Comparison of ENCODE assay signal across 10 mouse cellular contexts in genomic region chr4:140030415-140030814, GRCm38 (mm10).
DNase-seq lines count a peak whose midpoint lies in the region; ATAC-seq lines count a peak whose summit lies in the region.
"Had no signal": no experiment of that assay in that cellular context is flagged by ENCODE, and none has a peak within 500 bp of the region (broad histone marks: within the 10 kb centered on the region; RNA-seq: fewer than 3 reads in every experiment).

No protein-coding gene starts in this region.

- peaks cover 22% of the 10 kb centered on the region for H3K4me1 ChIP-seq in forebrain, embryonic 13.5 days
- H3K4me1 ChIP-seq in limb, embryonic 11.5 days (ENCODE audit: control insufficient read depth, insufficient read depth, low read length): peaks cover 6% of the 10 kb centered on the region; the same call in 1 of the 2 replicates
- H3K4me1 ChIP-seq: liver, embryonic 13.5 days had no signal

- no peaks in the 10 kb centered on the region for H3K27me3 ChIP-seq in forebrain, embryonic 13.5 days
- no peaks in the 10 kb centered on the region for H3K27me3 ChIP-seq in limb, embryonic 11.5 days (ENCODE audit: control insufficient read depth, insufficient read depth, low read length)
- H3K27me3 ChIP-seq: liver, embryonic 13.5 days had no signal

- no peak overlapping the region for H3K4me2 ChIP-seq in forebrain, embryonic 13.5 days
- H3K4me2 ChIP-seq in limb, embryonic 11.5 days (ENCODE audit: low read depth, severe bottlenecking): no peak overlapping the region
- H3K4me2 ChIP-seq: liver, embryonic 13.5 days had no signal

- no peaks in the 10 kb centered on the region for H3K9me3 ChIP-seq in forebrain, embryonic 13.5 days (replicated peaks)
- no peaks in the 10 kb centered on the region for H3K9me3 ChIP-seq in limb, embryonic 11.5 days (ENCODE audit: control insufficient read depth, low read length)
- H3K9me3 ChIP-seq: liver, embryonic 13.5 days had no signal

- peak; percentile 55 for DNase-seq in gastrocnemius, postnatal 10 days
- DNase-seq in gastrocnemius, postnatal 25 days: no peak
- peak; percentile 49 for DNase-seq in thymus, postnatal 4 days
- DNase-seq in thymus, postnatal 14 days: no peak
- DNase-seq in limb, embryonic 11.5 days (ENCODE audit: low spot score): peak; percentile 79
- DNase-seq in retina, embryonic 14.5 days (ENCODE audit: low spot score): peak; percentile 89
- DNase-seq: liver, embryonic 13.5 days had no signal

- H3K36me3 ChIP-seq in forebrain, embryonic 13.5 days (ENCODE audit: poor library complexity, severe bottlenecking): no peaks in the 10 kb centered on the region
- no peaks in the 10 kb centered on the region for H3K36me3 ChIP-seq in limb, embryonic 11.5 days (ENCODE audit: control insufficient read depth, insufficient read depth, low read length)
- H3K36me3 ChIP-seq: liver, embryonic 13.5 days had no signal

- ATAC-seq in forebrain, embryonic 13.5 days: peak; percentile 68
- ATAC-seq in limb, embryonic 11.5 days (ENCODE audit: insufficient number of reproducible peaks, low FRiP score, low TSS enrichment, low read depth): 0 out of 2 replicates have a peak, but pooled peaks have one; percentile 37
- ATAC-seq in megakaryocyte-erythroid progenitor cell, adult 5-6 weeks (replicated peaks; ENCODE audit: low FRiP score, low TSS enrichment, poor library complexity, severe bottlenecking): no peak

- 45% methylated on average over 1 of the region's 6 CpGs for WGBS in forebrain, embryonic 13.5 days
- 47% methylated on average over 4 of the region's 6 CpGs for WGBS in limb, embryonic 11.5 days

- peak overlapping the region; percentile 89 for H3K27ac ChIP-seq in forebrain, embryonic 13.5 days
- H3K27ac ChIP-seq in limb, embryonic 11.5 days (replicated peaks; ENCODE audit: low read depth, low read length): no peak overlapping the region
- H3K27ac ChIP-seq: liver, embryonic 13.5 days had no signal

- no peak overlapping the region for H3K4me3 ChIP-seq in forebrain, embryonic 13.5 days
- no peak overlapping the region for H3K4me3 ChIP-seq in limb, embryonic 11.5 days (ENCODE audit: low read depth, low read length)
- H3K4me3 ChIP-seq: erythroblast, embryonic 14.5 days; liver, embryonic 13.5 days had no signal

- H3K9ac ChIP-seq in forebrain, embryonic 13.5 days: no peak overlapping the region
- H3K9ac ChIP-seq in limb, embryonic 11.5 days (ENCODE audit: low read length): no peak overlapping the region
- H3K9ac ChIP-seq: liver, embryonic 13.5 days had no signal

Comparison
In these comparisons a context has a peak if more than half of its experiments do, and no peak if none do; other contexts are left out.
1. DNase-seq: peak in gastrocnemius, postnatal 10 days (single experiment), thymus, postnatal 4 days (single experiment), limb, embryonic 11.5 days (single experiment) and retina, embryonic 14.5 days (single experiment); none in gastrocnemius, postnatal 25 days (single experiment) and thymus, postnatal 14 days (single experiment).